Mouse (Mus musculus) ES-Bruce4 (cell line): Measurements from ENCODE around the gene Hddc3. TPM values are rescaled to one million over a fixed set of nuclear protein-coding genes. Genes with fewer than 3 reads are reported as not detected.
"Not testable (repeated sequence)": the region's sequence is repeated elsewhere in the genome, so short reads cannot be mapped to it uniquely, and the experiment has no call there.

Experiments used
- H3K27ac ChIP-seq: 2 replicates; pipeline ENCODE4 v1.5.1; 2012; ENCODE audit warnings: low read length, inconsistent platforms; ENCODE audit not compliant: insufficient read depth
- H3K27me3 ChIP-seq: 2 replicates; pipeline ENCODE4 v1.6.1; 2012; ENCODE audit warnings: mild to moderate bottlenecking, low read length, inconsistent platforms; ENCODE audit not compliant: control insufficient read depth, poor library complexity, insufficient read depth, severe bottlenecking
- H3K36me3 ChIP-seq: 2 replicates; pipeline ENCODE4 v1.6.1; 2012; ENCODE audit warnings: inconsistent platforms, mild to moderate bottlenecking, low read length, moderate library complexity; ENCODE audit not compliant: control insufficient read depth, poor library complexity, insufficient read depth, severe bottlenecking
- H3K4me1 ChIP-seq: one replicate; pipeline ENCODE4 v1.8.1; 2011; ENCODE audit warnings: low read length; ENCODE audit not compliant: control insufficient read depth, insufficient read depth
- H3K4me3 ChIP-seq: 2 replicates; pipeline ENCODE4 v1.5.1; 2011; ENCODE audit warnings: low read depth, mild to moderate bottlenecking, low read length
- H3K9ac ChIP-seq: 2 replicates; pipeline ENCODE4 v1.6.1; 2012; ENCODE audit warnings: low read depth, mild to moderate bottlenecking, inconsistent platforms; ENCODE audit not compliant: poor library complexity, severe bottlenecking
- H3K9me3 ChIP-seq: replicated peaks from 2 replicates; pipeline ENCODE4 v1.6.1; 2012; ENCODE audit warnings: mild to moderate bottlenecking, low read length, inconsistent platforms; ENCODE audit not compliant: control insufficient read depth, poor library complexity, insufficient read depth, severe bottlenecking
- CTCF ChIP-seq: IDR thresholded peaks from one replicate; pipeline ENCODE4 v1.8.1; 2011; ENCODE audit warnings: low read depth, low read length
- EP300 ChIP-seq: IDR thresholded peaks from 2 replicates; pipeline ENCODE4 v1.6.1; 2011; ENCODE audit warnings: low read depth, low read length; ENCODE audit not compliant: insufficient read depth
- POLR2A ChIP-seq: IDR thresholded peaks from one replicate; pipeline ENCODE4 v1.8.1; 2011; ENCODE audit warnings: low read length; ENCODE audit not compliant: insufficient read depth
- polyA plus RNA-seq: library from polyadenylated mRNA; stranded (reverse); fragments of >200 nt; gene quantifications from 2 replicates; pipeline ENCODE4 v1.2.4, GENCODE M21; 2011; ENCODE audit warnings: low read depth; ENCODE audit not compliant: missing spikeins, insufficient read depth, insufficient read length

The Hddc3 gene
- polyA plus RNA-seq, 1 experiment = 9.7 TPM

- Histone ChIP-seq H3K27me3 (no peaks in the 10 kb centered on the region), H3K36me3 (peaks cover 28% of the 10 kb centered on the region)
Measured at GRCm38 (mm10) chr7:80318670-80319069, 24.2 kb upstream of the Hddc3 start.

GRCm38 (mm10) chr7:80319846-80320496 lies 22.9 kb upstream of the Hddc3 start:
- peak overlapping the region; percentile 60 for H3K27ac ChIP-seq
- TF ChIP-seq EP300 (no peak), POLR2A (no peak), CTCF (no peak)
- peaks cover 19% of the 10 kb centered on the region for H3K36me3 ChIP-seq
- no peaks in the 10 kb centered on the region for H3K27me3 ChIP-seq
- H3K4me3 ChIP-seq = peak overlapping the region; percentile 43
- no peaks in the 10 kb centered on the region for H3K4me1 ChIP-seq
- peak overlapping the region; percentile 11 for H3K9ac ChIP-seq
- H3K9me3 ChIP-seq = no peaks in the 10 kb centered on the region

More at GRCm38 (mm10) chr7:80318670-80319069, 24.2 kb upstream of the Hddc3 start:
- 0 out of 2 replicates have a peak overlapping the region, but pooled peaks have one; percentile 39 for H3K27ac ChIP-seq
- H3K4me3 ChIP-seq = no peak overlapping the region
- H3K9ac ChIP-seq = no peak overlapping the region
- H3K4me1 ChIP-seq = no peaks in the 10 kb centered on the region
- no peaks in the 10 kb centered on the region for H3K9me3 ChIP-seq
- TF ChIP-seq EP300 = no peak
- no peak for TF ChIP-seq CTCF
- TF ChIP-seq POLR2A = no peak

GRCm38 (mm10) chr7:80323336-80323735 lies 19.6 kb upstream of the Hddc3 start:
- no peaks in the 10 kb centered on the region for H3K27me3 ChIP-seq
- no peak overlapping the region for H3K27ac ChIP-seq
- H3K36me3 ChIP-seq = peaks cover 3% of the 10 kb centered on the region; the same call in 1 of the 2 replicates
- H3K4me3 ChIP-seq = peak overlapping the region; percentile 85
- H3K4me1 ChIP-seq = peaks cover 2% of the 10 kb centered on the region
- H3K9ac ChIP-seq = peak overlapping the region; percentile 75
- no peaks in the 10 kb centered on the region for H3K9me3 ChIP-seq
- TF ChIP-seq POLR2A (no peak), CTCF (no peak), EP300 (no peak)

DNA sequence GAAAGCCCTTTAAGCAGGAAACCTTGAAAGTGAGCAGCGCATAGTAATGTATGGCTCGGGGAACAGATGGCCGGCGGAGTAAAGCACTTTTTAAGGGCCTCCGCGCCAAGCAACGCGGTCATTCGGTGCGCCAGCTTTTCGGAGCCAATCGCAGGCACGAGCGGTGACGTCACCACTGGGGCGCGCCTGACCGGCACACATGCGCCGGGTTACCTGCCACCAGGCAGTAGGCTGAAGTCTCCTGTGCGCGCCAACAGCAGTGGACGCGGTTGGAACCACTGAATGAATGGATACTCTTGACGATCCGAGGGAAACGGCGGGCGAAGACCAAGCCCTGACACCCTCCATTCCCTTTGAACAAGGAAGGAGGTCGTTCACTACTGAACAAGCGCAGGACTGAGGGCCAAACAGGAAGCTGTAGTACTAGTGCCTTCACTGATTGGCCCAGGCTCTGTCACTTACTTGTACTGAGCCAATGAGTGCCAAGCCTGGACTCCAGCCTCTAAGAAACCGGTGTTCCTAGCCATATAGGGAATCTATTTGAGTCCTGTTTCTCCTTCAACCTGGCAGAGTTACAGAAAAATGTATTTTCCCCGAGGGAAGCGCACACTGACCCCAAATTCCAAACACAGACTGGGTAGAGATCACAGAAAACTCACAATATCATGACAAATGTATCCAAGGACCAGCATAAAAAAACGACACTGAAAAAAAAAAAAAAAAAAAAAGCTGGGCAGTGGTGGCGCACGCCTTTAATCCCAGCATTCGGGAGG lies 18.7 kb upstream of the Hddc3 start, which contains the start of gene Rccd1:
Rccd1 (minus strand) TSS at position 412 of the 773 bp plus-strand sequence.
- no peaks in the 10 kb centered on the region for H3K36me3 ChIP-seq
- peaks cover 2% of the 10 kb centered on the region for H3K4me1 ChIP-seq
- H3K27me3 ChIP-seq = no peaks in the 10 kb centered on the region
- H3K9ac ChIP-seq = peak within 1 kb of the TSS; percentile 75
- H3K4me3 ChIP-seq = peak within 1 kb of the TSS; percentile 85
- TF ChIP-seq POLR2A (peak; percentile 19), EP300 (0 out of 2 replicates have a peak, but pooled peaks have one; percentile 27), CTCF (no peak)
- H3K27ac ChIP-seq = peak within 1 kb of the TSS; percentile 54
- H3K9me3 ChIP-seq = no peaks in the 10 kb centered on the region

DNA sequence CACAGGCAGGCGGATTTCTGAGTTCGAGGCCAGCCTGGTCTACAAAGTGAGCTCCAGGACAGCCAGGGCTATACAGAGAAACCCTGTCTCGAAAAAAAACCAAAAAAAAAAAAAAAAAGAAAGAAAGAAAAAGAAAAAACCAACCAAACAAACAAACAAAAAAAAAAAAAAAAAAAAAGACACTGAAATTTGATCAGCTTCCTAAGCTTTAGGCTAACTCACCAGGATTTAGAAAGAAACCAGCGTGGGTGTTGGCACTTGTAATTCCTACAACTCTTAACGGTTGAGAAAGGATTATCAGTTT lies 18.1 kb upstream of the Hddc3 start:
- H3K27ac ChIP-seq, H3K4me1 ChIP-seq, H3K27me3 ChIP-seq, H3K9me3 ChIP-seq, H3K36me3 ChIP-seq, H3K4me3 ChIP-seq: not testable (repeated sequence)
- H3K9ac ChIP-seq = 0 out of 2 replicates have a peak overlapping the region, but pooled peaks have one; percentile 75

GRCm38 (mm10) chr7:80325292-80325868 lies 17.5 kb upstream of the Hddc3 start:
- Histone ChIP-seq H3K4me1 (peaks cover 2% of the 10 kb centered on the region), H3K36me3 (no peaks in the 10 kb centered on the region), H3K9me3 (no peaks in the 10 kb centered on the region), H3K27ac (no peak overlapping the region), H3K4me3 (peak overlapping the region; percentile 33; the same call in 1 of the 2 replicates), H3K9ac (no peak overlapping the region), H3K27me3 (no peaks in the 10 kb centered on the region)
- no peak for TF ChIP-seq CTCF
- no peak for TF ChIP-seq EP300
- no peak for TF ChIP-seq POLR2A
